Mouse (Mus musculus) embryo, embryonic 11 days (tissue): ENCODE measurements at regions not wholly inside any gene's neighbourhood (a gene's known extent, or its start where the extent isn't known, plus 50 kb on each side); places are given as distances from the start of the nearest gene placed in this dataset.
A peak's percentile ranks its signal among the peaks of the same experiment; 100 is the strongest.

Source experiments
- DNase-seq: peaks from one replicate; pipeline ENCODE4 v3.0.0-alpha.2; 2015

- no peak for DNase-seq
Observed at GRCm38 (mm10) chr10:118714179-118714581, 155.8 kb downstream of the Dyrk2 start.

GRCm38 (mm10) chr10:118714595-118714994 is 155.4 kb downstream of the Dyrk2 start:
- DNase-seq = no peak

- DNase-seq = no peak
Observed at GRCm38 (mm10) chr10:118720630-118721029, 149.4 kb downstream of the Dyrk2 start.

- no peak for DNase-seq
Observed at GRCm38 (mm10) chr10:118722132-118722551, 147.9 kb downstream of the Dyrk2 start.

- DNase-seq = no peak
Observed at GRCm38 (mm10) chr10:118722671-118723070, 147.3 kb downstream of the Dyrk2 start.

- no peak for DNase-seq
Observed at GRCm38 (mm10) chr10:118736093-118736492, 133.9 kb downstream of the Dyrk2 start.

- DNase-seq = no peak
Observed at GRCm38 (mm10) chr10:118737064-118737463, 132.9 kb downstream of the Dyrk2 start.

GRCm38 (mm10) chr10:118739849-118740481 is 130.0 kb downstream of the Dyrk2 start:
- DNase-seq = no peak

- no peak for DNase-seq
Observed at GRCm38 (mm10) chr10:118743831-118744230, 126.2 kb downstream of the Dyrk2 start.

- DNase-seq = peak; percentile 56
Observed at GRCm38 (mm10) chr10:118746719-118747395, 123.2 kb downstream of the Dyrk2 start.

GRCm38 (mm10) chr10:118749039-118749438 is 121.0 kb downstream of the Dyrk2 start:
- no peak for DNase-seq

GRCm38 (mm10) chr10:118749756-118750155 is 120.3 kb downstream of the Dyrk2 start:
- no peak for DNase-seq

GRCm38 (mm10) chr10:118751110-118751509 is 118.9 kb downstream of the Dyrk2 start:
- no peak for DNase-seq

- DNase-seq = no peak
Observed at GRCm38 (mm10) chr10:118753061-118753775, 116.8 kb downstream of the Dyrk2 start.

GRCm38 (mm10) chr10:118754791-118755190 is 115.2 kb downstream of the Dyrk2 start:
- no peak for DNase-seq

GRCm38 (mm10) chr10:118758825-118759471 is 111.1 kb downstream of the Dyrk2 start:
- no peak for DNase-seq

GRCm38 (mm10) chr10:118760441-118760840 is 109.6 kb downstream of the Dyrk2 start:
- no peak for DNase-seq

- DNase-seq = no peak
Observed at GRCm38 (mm10) chr10:118761101-118761868, 108.7 kb downstream of the Dyrk2 start.

- DNase-seq = no peak
Observed at GRCm38 (mm10) chr10:118765051-118765450, 105.0 kb downstream of the Dyrk2 start.

- DNase-seq = no peak
Observed at GRCm38 (mm10) chr10:118765544-118766441, 104.2 kb downstream of the Dyrk2 start.

GRCm38 (mm10) chr10:118766826-118767225 is 103.2 kb downstream of the Dyrk2 start:
- no peak for DNase-seq

- DNase-seq = no peak
Observed at GRCm38 (mm10) chr10:118769751-118770150, 100.3 kb downstream of the Dyrk2 start.
